Mouse (Mus musculus) liver, embryonic 15.5 days (tissue): ENCODE data around the gene Slc4a7. TPM values are rescaled to one million over a fixed set of nuclear protein-coding genes. Genes with fewer than 3 reads are reported as not detected.

Experiments
- ATAC-seq: fragments of 200-750 bp; cut with Nextera tagmentation; 2 replicates; pipeline ENCODE4 v1.8.0; 2017; ENCODE audit warnings: moderate number of reproducible peaks, mild to moderate bottlenecking, moderate library complexity; ENCODE audit not compliant: insufficient read depth
- H3K27ac ChIP-seq: fragments of 300-500 bp; sonication (generic); replicated peaks from 2 replicates; pipeline ENCODE4 v1.5.1; 2015; ENCODE audit warnings: mild to moderate bottlenecking, inconsistent platforms
- H3K27me3 ChIP-seq: fragments of 300-500 bp; sonication (generic); 2 replicates; pipeline ENCODE4 v1.6.1; 2015; ENCODE audit warnings: mild to moderate bottlenecking, inconsistent platforms
- H3K36me3 ChIP-seq: fragments of 300-500 bp; sonication (generic); replicated peaks from 2 replicates; pipeline ENCODE4 v1.6.1; 2015; ENCODE audit warnings: moderate library complexity, mild to moderate bottlenecking, inconsistent platforms
- H3K4me1 ChIP-seq: fragments of 300-500 bp; sonication (generic); replicated peaks from 2 replicates; pipeline ENCODE4 v1.6.1; 2015; ENCODE audit warnings: inconsistent platforms
- H3K4me2 ChIP-seq: fragments of 300-500 bp; sonication (generic); 2 replicates; pipeline ENCODE4 v1.6.1; 2015; ENCODE audit warnings: moderate library complexity, mild to moderate bottlenecking, inconsistent platforms
- H3K4me3 ChIP-seq: fragments of 300-500 bp; sonication (generic); replicated peaks from 2 replicates; pipeline ENCODE4 v1.5.1; 2015; ENCODE audit warnings: mild to moderate bottlenecking, inconsistent platforms
- H3K9ac ChIP-seq: fragments of 300-500 bp; sonication (generic); 2 replicates; pipeline ENCODE4 v1.6.1; 2015; ENCODE audit warnings: moderate library complexity, mild to moderate bottlenecking, inconsistent platforms
- H3K9me3 ChIP-seq: fragments of 300-500 bp; sonication (generic); replicated peaks from 2 replicates; pipeline ENCODE4 v1.6.1; 2016; ENCODE audit warnings: inconsistent platforms
- WGBS: fragments of 180-500 bp; shearing (Covaris S2); methylation state at CpG from one replicate; pipeline ENCODE4 v1.1.7; 2015; ENCODE audit warnings: mixed read lengths; ENCODE audit not compliant: insufficient replicate concordance; 5-methylcytosine and 5-hydroxymethylcytosine counted together
- polyA plus RNA-seq: library from polyadenylated mRNA; unstranded; fragments of >200 nt; fragmentation: Nextera tagmentation; extraction: Ambion mirVana; gene quantifications from 2 replicates; pipeline ENCODE4 v1.2.1, GENCODE M21; 2015

Gene Slc4a7
- polyA plus RNA-seq: 3.1 and 3.2 TPM in 2 replicates

- no peaks in the 10 kb centered on the region for H3K9me3 ChIP-seq
- H3K4me1 ChIP-seq: peaks cover 26% of the 10 kb centered on the region
- peak within 1 kb of the TSS; percentile 82 for H3K9ac ChIP-seq
- no peaks in the 10 kb centered on the region for H3K36me3 ChIP-seq
- peak within 1 kb of the TSS; percentile 97 for H3K4me2 ChIP-seq
- no peak for ATAC-seq
- WGBS: 39% methylated on average over 5 of the region's 5 CpGs
- H3K4me3 ChIP-seq: peak within 1 kb of the TSS; percentile 79
- H3K27me3 ChIP-seq: no peaks in the 10 kb centered on the region
- peak within 1 kb of the TSS; percentile 79 for H3K27ac ChIP-seq
These were observed at the start of gene Slc4a7 for GRCm38 (mm10) chr14:14701710-14702329. Gene Slc4a7, plus strand, starts transcription at chr14:14702279.

GRCm38 (mm10) chr14:14670597-14670996, 31.5 kb upstream of the Slc4a7 start:
- Histone ChIP-seq H3K36me3 (no peaks in the 10 kb centered on the region), H3K27me3 (no peaks in the 10 kb centered on the region), H3K9ac (no peak overlapping the region), H3K4me3 (no peak overlapping the region), H3K27ac (no peak overlapping the region), H3K4me1 (no peaks in the 10 kb centered on the region), H3K4me2 (no peak overlapping the region), H3K9me3 (no peaks in the 10 kb centered on the region)
- no peak for ATAC-seq
- WGBS: 76% methylated on average over 1 of the region's 1 CpGs

DNA sequence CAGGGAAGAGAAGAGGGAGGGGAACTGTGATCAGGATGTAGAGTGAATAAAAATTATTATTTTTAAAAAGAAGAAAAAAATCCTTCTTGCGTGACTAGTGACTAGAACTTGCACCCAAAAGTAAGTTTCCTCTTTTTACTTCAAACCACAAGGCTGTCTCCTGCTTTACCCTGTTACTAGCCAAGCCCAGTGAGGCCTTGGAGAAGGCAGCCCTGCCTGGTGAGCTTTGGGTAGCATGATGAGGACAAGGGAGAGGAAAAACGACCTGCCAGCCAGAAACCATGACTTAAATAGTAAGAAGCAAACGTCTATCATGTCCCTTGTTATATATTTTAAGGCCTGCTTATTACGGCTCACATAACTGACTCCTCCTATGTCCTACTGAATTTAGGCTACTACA, 20.5 kb upstream of the Slc4a7 start:
- Histone ChIP-seq H3K36me3 (no peaks in the 10 kb centered on the region), H3K4me2 (no peak overlapping the region), H3K27ac (no peak overlapping the region), H3K27me3 (no peaks in the 10 kb centered on the region), H3K9ac (no peak overlapping the region), H3K4me3 (no peak overlapping the region), H3K4me1 (no peaks in the 10 kb centered on the region), H3K9me3 (no peaks in the 10 kb centered on the region)
- ATAC-seq: no peak
- 46% methylated on average over 4 of the region's 4 CpGs for WGBS

DNA sequence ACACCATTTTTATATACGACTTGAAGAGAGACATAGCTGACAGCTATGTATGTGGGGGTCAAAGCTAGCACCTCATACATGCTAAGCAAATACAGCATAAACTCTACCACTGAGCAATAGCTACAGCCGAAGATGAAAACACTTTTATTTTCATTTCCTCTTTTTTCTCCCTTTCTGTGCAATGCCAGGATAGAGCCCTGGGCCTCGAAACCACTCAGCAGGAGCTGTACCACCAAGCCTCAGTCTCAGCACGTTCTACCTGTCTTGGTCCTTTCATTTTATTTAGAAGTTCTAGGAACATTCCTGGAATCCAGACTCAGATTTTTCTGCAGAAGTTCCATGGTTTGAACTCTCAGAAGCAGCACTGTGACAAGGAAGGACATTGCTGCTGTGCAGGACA, 17.3 kb upstream of the Slc4a7 start:
- Histone ChIP-seq H3K36me3 (no peaks in the 10 kb centered on the region), H3K4me1 (no peaks in the 10 kb centered on the region), H3K27ac (no peak overlapping the region), H3K9ac (no peak overlapping the region), H3K4me2 (no peak overlapping the region), H3K9me3 (no peaks in the 10 kb centered on the region), H3K4me3 (no peak overlapping the region), H3K27me3 (no peaks in the 10 kb centered on the region)
- ATAC-seq: no peak
- 37% methylated on average over 4 of the region's 4 CpGs for WGBS

- H3K4me1 ChIP-seq: no peaks in the 10 kb centered on the region
- ATAC-seq: no peak
- H3K9me3 ChIP-seq: no peaks in the 10 kb centered on the region
- no peak overlapping the region for H3K4me2 ChIP-seq
- 48% methylated on average over 7 of the region's 7 CpGs for WGBS
- no peak overlapping the region for H3K9ac ChIP-seq
- no peak overlapping the region for H3K4me3 ChIP-seq
- H3K27ac ChIP-seq: no peak overlapping the region
- H3K36me3 ChIP-seq: no peaks in the 10 kb centered on the region
- H3K27me3 ChIP-seq: no peaks in the 10 kb centered on the region
These were observed 16.0 kb upstream of the Slc4a7 start for GRCm38 (mm10) chr14:14686101-14686551.

DNA sequence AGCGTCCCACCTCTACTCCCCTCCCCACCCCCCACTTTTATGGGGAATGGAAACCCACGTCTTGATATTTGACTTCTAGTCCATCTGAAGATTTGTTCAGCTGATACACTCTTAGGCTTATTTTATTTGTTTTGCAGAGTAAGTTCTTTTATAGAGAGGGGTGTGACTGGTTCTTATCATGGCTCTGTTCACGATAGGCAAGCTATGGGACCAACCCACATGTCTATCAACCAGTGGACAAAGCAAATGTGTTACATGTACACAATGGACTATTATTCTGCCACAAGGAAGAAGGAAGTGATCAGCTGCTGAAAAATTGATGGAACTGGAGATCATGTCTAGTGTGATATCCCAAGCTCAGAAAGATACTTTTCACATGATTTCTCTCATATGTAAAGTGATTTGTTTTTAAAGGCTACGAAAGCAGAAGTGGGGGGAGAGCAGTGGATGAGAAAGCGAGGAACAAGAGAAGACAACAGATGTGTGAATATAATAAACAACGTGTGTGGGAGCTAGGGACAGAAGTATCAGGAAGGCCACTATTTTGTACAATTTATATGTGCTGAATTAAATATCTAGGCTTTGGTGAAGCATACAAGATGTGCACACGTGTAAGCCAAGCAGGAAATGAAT, 14.7 kb upstream of the Slc4a7 start:
- H3K9ac ChIP-seq: no peak overlapping the region
- H3K4me1 ChIP-seq: no peaks in the 10 kb centered on the region
- no peak overlapping the region for H3K27ac ChIP-seq
- H3K4me3 ChIP-seq: no peak overlapping the region
- H3K36me3 ChIP-seq: no peaks in the 10 kb centered on the region
- H3K4me2 ChIP-seq: no peak overlapping the region
- WGBS: 39% methylated on average over 7 of the region's 7 CpGs
- no peaks in the 10 kb centered on the region for H3K27me3 ChIP-seq
- no peaks in the 10 kb centered on the region for H3K9me3 ChIP-seq
- ATAC-seq: no peak

DNA sequence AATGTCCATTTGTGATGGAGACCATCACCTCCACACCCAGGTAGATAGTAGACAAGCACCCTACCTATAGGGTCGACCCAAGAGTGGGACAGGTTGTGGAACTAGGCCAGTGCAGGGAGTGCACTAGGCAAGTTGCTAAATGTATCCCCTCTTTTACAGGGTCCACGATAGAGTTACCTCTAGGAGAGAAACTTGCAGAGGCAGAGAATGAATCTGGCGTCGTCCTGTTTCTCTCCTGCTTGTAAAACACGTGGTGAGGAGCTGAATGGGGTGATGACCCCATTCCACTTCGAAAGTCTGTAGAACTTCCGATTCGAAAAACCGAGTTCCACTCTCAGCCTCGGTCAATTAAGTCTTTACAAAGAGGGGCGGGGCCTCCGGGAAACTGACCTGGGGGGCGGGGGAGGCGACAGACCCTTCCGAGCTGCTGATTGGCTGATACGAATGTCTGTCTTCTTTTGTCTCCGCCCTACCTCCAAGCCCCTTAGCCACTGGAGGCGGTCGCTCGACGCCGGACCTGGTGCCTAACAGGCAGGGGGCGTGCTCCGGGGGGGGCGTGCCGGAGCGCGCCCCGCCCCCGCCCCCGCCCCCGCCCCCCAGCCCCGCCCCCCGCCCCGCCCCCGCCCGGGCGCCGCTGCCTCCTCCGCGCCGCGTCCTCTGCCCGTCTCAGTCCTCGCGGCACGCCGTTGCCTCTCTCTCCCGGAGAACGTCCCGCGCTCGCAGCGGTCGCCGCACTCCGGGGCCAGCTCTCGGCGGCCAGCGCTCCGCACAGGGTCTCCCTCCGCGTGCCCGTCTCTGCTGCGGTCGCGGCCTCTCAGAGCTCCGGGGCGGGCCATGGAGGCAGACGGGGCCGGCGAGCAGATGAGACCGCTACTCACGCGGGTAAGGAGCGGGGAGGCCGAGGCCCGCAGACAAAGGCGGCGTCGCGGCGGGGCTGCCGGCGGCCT, 593 bp downstream of the Slc4a7 start:
- peak; percentile 92 for ATAC-seq
- Histone ChIP-seq H3K4me3 (peak overlapping the region; percentile 79), H3K9ac (peak overlapping the region; percentile 82), H3K36me3 (no peaks in the 10 kb centered on the region), H3K4me2 (peak overlapping the region; percentile 97), H3K27ac (peak overlapping the region; percentile 79), H3K4me1 (peaks cover 26% of the 10 kb centered on the region), H3K9me3 (no peaks in the 10 kb centered on the region), H3K27me3 (no peaks in the 10 kb centered on the region)
- under 1% methylated on average over 58 of the region's 85 CpGs for WGBS

DNA sequence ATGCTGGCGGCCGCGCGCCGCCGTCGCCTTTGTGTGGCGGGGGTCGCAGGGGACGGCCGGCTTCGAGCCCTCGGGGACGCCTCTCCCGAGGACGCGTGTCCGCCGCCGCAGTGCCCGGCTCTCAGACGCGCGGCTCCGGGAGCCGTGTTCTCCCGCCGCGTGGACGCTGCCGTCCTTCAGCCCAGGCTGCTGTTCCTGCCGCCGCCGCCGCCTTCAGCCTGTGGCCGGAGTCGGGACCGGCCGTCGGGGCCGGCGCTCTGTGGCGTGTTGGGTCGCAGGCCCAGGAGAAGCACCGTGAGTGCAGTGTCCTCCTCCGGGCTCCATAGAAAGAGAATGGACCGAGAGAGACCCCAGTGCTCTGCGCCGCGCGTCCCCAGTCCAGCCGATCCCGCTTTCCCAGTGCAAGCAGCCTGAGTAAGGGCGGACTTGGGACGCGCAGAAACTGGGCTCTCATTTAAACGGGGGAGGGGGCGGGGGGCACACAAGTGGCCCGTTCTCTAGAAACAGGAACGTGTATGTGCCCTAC, 1.3 kb downstream of the Slc4a7 start:
- WGBS: under 1% methylated on average over 60 of the region's 60 CpGs
- H3K27ac ChIP-seq: peak overlapping the region; percentile 79
- peak; percentile 58 for ATAC-seq

DNA sequence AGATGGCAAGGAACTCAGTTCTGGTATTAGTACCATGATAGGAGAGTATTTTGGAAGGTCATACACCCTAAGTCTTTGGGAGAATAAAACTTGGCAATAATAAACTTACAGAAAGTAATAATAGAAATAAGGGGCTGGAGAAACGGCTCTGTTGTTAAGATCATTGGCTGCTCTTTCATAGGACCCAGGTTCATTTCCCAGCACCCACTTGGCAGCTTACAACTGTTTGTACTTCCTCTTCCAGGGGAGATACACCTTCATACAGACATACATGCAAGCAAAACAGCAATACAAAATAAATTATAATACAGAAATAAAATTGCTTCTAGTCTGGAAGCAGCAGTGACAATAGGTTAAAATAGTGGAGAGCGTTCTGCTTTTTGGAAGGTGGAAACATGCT, 2.6 kb downstream of the Slc4a7 start:
- no peak overlapping the region for H3K27ac ChIP-seq
- peak overlapping the region; percentile 97 for H3K4me2 ChIP-seq
- H3K4me3 ChIP-seq: no peak overlapping the region
- H3K36me3 ChIP-seq: no peaks in the 10 kb centered on the region
- WGBS: 84% methylated on average over 2 of the region's 2 CpGs
- no peaks in the 10 kb centered on the region for H3K9me3 ChIP-seq
- H3K9ac ChIP-seq: no peak overlapping the region
- peaks cover 26% of the 10 kb centered on the region for H3K4me1 ChIP-seq
- ATAC-seq: no peak
- H3K27me3 ChIP-seq: no peaks in the 10 kb centered on the region

More for the DNA sequence above, 1.3 kb downstream of the Slc4a7 start:
- H3K4me1 ChIP-seq: peaks cover 26% of the 10 kb centered on the region
- peak overlapping the region; percentile 79 for H3K4me3 ChIP-seq
- H3K4me2 ChIP-seq: peak overlapping the region; percentile 97
- no peaks in the 10 kb centered on the region for H3K36me3 ChIP-seq
- H3K9ac ChIP-seq: peak overlapping the region; percentile 82
- H3K27me3 ChIP-seq: no peaks in the 10 kb centered on the region
- no peaks in the 10 kb centered on the region for H3K9me3 ChIP-seq

DNA sequence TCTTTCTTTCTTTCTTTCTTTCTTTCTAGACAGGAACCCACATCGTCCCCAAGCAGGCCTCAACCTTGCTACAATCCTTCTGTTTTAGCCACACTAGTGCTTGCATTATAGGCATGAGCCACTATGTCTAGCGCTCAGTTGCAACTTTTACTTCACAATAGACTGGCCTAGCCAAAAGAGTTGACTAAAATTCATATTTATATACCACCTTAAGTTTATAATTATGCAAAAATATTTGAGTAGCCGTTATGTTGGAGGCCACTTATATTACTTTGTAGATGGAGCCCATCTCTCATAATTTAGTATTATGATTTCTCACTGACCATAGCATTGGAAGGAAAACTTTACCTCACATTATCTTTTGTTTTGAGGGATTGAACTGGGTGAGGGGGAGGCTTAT, 3.0 kb downstream of the Slc4a7 start:
- no peak for ATAC-seq
- no peaks in the 10 kb centered on the region for H3K27me3 ChIP-seq
- H3K4me3 ChIP-seq: no peak overlapping the region
- H3K9me3 ChIP-seq: no peaks in the 10 kb centered on the region
- no peak overlapping the region for H3K27ac ChIP-seq
- H3K4me2 ChIP-seq: no peak overlapping the region; the same call in 1 of the 2 replicates
- WGBS: 78% methylated on average over 3 of the region's 3 CpGs
- H3K4me1 ChIP-seq: peaks cover 26% of the 10 kb centered on the region
- no peaks in the 10 kb centered on the region for H3K36me3 ChIP-seq
- H3K9ac ChIP-seq: no peak overlapping the region

DNA sequence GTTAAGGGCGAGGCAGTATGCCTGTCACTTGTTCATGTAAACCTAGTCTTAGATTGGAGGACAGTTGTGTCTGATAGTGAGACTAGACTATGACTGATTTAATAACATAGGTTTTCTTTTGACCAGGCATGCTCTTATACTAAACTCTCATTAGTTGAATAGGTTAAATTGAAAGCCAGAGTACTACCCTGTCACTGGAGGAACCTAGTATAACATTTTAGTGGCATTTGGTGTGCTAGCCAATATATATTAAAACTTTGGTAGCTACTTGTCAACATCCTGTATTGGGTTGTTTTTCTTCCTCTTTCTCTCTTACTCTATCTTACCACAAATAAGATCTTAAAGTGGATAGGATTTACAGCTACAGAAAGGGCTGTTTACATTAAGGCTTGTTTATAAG, 4.3 kb downstream of the Slc4a7 start:
- no peaks in the 10 kb centered on the region for H3K36me3 ChIP-seq
- H3K27ac ChIP-seq: no peak overlapping the region
- no peak overlapping the region for H3K4me3 ChIP-seq
- no peak for ATAC-seq
- 47% methylated on average over 1 of the region's 1 CpGs for WGBS
- H3K27me3 ChIP-seq: no peaks in the 10 kb centered on the region
- no peak overlapping the region for H3K9ac ChIP-seq
- no peak overlapping the region for H3K4me2 ChIP-seq
- no peaks in the 10 kb centered on the region for H3K9me3 ChIP-seq
- peaks cover 26% of the 10 kb centered on the region for H3K4me1 ChIP-seq
